Mouse (Mus musculus): ENCODE results near the gene Nectin4. TPM values are rescaled to one million over a fixed set of nuclear protein-coding genes. Genes with fewer than 3 reads are reported as not detected.

The Nectin4 gene
- 0.38 and 0.41 TPM in 2 replicates for polyA plus RNA-seq (2012; rRNA removed)

GRCm38 (mm10) chr1:171369845-171370556 lies at the start of gene Nectin4:
Gene Nectin4, plus strand, starts transcription at chr1:171370099.

GRCm38 (mm10) chr1:171328839-171329432 lies 41.0 kb upstream of the Nectin4 start, which contains the start of gene Dedd:
Gene Dedd, plus strand, starts transcription at chr1:171329145.

GRCm38 (mm10) chr1:171345225-171346094 lies 24.4 kb upstream of the Nectin4 start, which contains the start of the genes Nit1 and Pfdn2:
Gene Nit1, minus strand, starts transcription at chr1:171345646.
Gene Pfdn2, plus strand, starts transcription at chr1:171345670.

GRCm38 (mm10) chr1:171360656-171361055 lies 9.2 kb upstream of the Nectin4 start, which contains the start of gene Klhdc9:
Gene Klhdc9, minus strand, starts transcription at chr1:171360798.

GRCm38 (mm10) chr1:171388376-171389102 lies 18.6 kb downstream of the Nectin4 start, which contains the start of gene Arhgap30:
Gene Arhgap30, plus strand, starts transcription at chr1:171388954.

GRCm38 (mm10) chr1:171410947-171411484 lies 41.1 kb downstream of the Nectin4 start, which contains the start of gene Usf1:
Gene Usf1, plus strand, starts transcription at chr1:171411313.

GRCm38 (mm10) chr1:171418660-171419059 lies 48.8 kb downstream of the Nectin4 start, which contains the start of gene Tstd1:
Gene Tstd1, plus strand, starts transcription at chr1:171418872.

GRCm38 (mm10) chr1:171437264-171438013 lies 67.5 kb downstream of the Nectin4 start, which contains the start of gene F11r:
Gene F11r, plus strand, starts transcription at chr1:171437535.

Other genes starting within 250 kb of the Nectin4 start
- 184 and 192 TPM in 2 replicates for gene Sdhc, start 219.5 kb upstream of the Nectin4 start, polyA plus RNA-seq (2012; rRNA removed)
- gene Mpz, start 219.4 kb upstream of the Nectin4 start, polyA plus RNA-seq (2012; rRNA removed): 0.12 and 0.14 TPM in 2 replicates
- gene Pcp4l1, start 173.8 kb upstream of the Nectin4 start, polyA plus RNA-seq (2012; rRNA removed): 6.4 and 7.7 TPM in 2 replicates
- gene Nr1i3, start 156.1 kb upstream of the Nectin4 start, polyA plus RNA-seq (2012; rRNA removed): 22.1 and 22.4 TPM in 2 replicates
- 8.5 and 9.6 TPM in 2 replicates for gene Tomm40l, start 147.6 kb upstream of the Nectin4 start, polyA plus RNA-seq (2012; rRNA removed)
- gene Apoa2, start 145.0 kb upstream of the Nectin4 start, polyA plus RNA-seq (2012; rRNA removed): 8,837 and 9,746 TPM in 2 replicates
- 137 and 142 TPM in 2 replicates for gene Fcer1g, start 135.7 kb upstream of the Nectin4 start, polyA plus RNA-seq (2012; rRNA removed)
- gene Adamts4, start 119.7 kb upstream of the Nectin4 start, polyA plus RNA-seq (2012; rRNA removed): 0.38 and 0.57 TPM in 2 replicates
- gene Ndufs2, start 118.7 kb upstream of the Nectin4 start, polyA plus RNA-seq (2012; rRNA removed): 88.9 and 92.7 TPM in 2 replicates
- gene B4galt3, start 99.8 kb upstream of the Nectin4 start, polyA plus RNA-seq (2012; rRNA removed): 16.3 and 19.1 TPM in 2 replicates
- 93.0 and 104 TPM in 2 replicates for gene Ppox, start 88.9 kb upstream of the Nectin4 start, polyA plus RNA-seq (2012; rRNA removed)
- gene Usp21, start 82.1 kb upstream of the Nectin4 start, polyA plus RNA-seq (2012; rRNA removed): 16.0 and 16.9 TPM in 2 replicates
- 23.6 and 24.6 TPM in 2 replicates for gene Ufc1, start 75.1 kb upstream of the Nectin4 start, polyA plus RNA-seq (2012; rRNA removed)
- 20.5 and 20.8 TPM in 2 replicates for gene Dedd, start 41.0 kb upstream of the Nectin4 start, polyA plus RNA-seq (2012; rRNA removed)
- 59.7 and 61.3 TPM in 2 replicates for gene Nit1, start 24.5 kb upstream of the Nectin4 start, polyA plus RNA-seq (2012; rRNA removed)
- gene Pfdn2, start 24.4 kb upstream of the Nectin4 start, polyA plus RNA-seq (2012; rRNA removed): 28.2 and 36.2 TPM in 2 replicates
- gene Klhdc9, start 9.3 kb upstream of the Nectin4 start, polyA plus RNA-seq (2012; rRNA removed): 0.13 and 0.22 TPM in 2 replicates
- gene Arhgap30, start 18.9 kb downstream of the Nectin4 start, polyA plus RNA-seq (2012; rRNA removed): 6.1 and 6.7 TPM in 2 replicates
- gene Usf1, start 41.2 kb downstream of the Nectin4 start, polyA plus RNA-seq (2012; rRNA removed): 22.7 and 23.6 TPM in 2 replicates
- gene Tstd1, start 48.8 kb downstream of the Nectin4 start, polyA plus RNA-seq (2012; rRNA removed): 4.3 and 5.4 TPM in 2 replicates
- 32.6 and 33.7 TPM in 2 replicates for gene F11r, start 67.4 kb downstream of the Nectin4 start, polyA plus RNA-seq (2012; rRNA removed)
- 3.8 and 4.0 TPM in 2 replicates for gene Alyref2, start 133.4 kb downstream of the Nectin4 start, polyA plus RNA-seq (2012; rRNA removed)
- gene Itln1, start 165.2 kb downstream of the Nectin4 start, polyA plus RNA-seq (2012; rRNA removed): not detected in 2 replicates
- gene Cd244a, start 189.1 kb downstream of the Nectin4 start, polyA plus RNA-seq (2012; rRNA removed): 0.29 and 0.37 TPM in 2 replicates
- gene Ly9, start 237.3 kb downstream of the Nectin4 start, polyA plus RNA-seq (2012; rRNA removed): 2.3 and 2.9 TPM in 2 replicates